Mouse (Mus musculus) kidney, adult 2 months (tissue): Measurements from ENCODE around the gene Scgb1a1. TPM values are rescaled to one million over a fixed set of nuclear protein-coding genes. Genes with fewer than 3 reads are reported as not detected.

ENCODE experiments used
- DNase-seq: peaks from one replicate; pipeline ENCODE4 v3.0.0; 2021
- H3K27ac ChIP-seq: fragments of 200-500 bp; 2 replicates; pipeline ENCODE4 v1.5.1; 2012; ENCODE audit warnings: low read depth, low read length, control low read depth, inconsistent platforms; ENCODE audit not compliant: insufficient read depth
- H3K27me3 ChIP-seq: fragments of 200-500 bp; replicated peaks from 2 replicates; pipeline ENCODE4 v1.6.1; 2012; ENCODE audit warnings: mild to moderate bottlenecking, moderate library complexity, low read length, inconsistent platforms; ENCODE audit not compliant: control insufficient read depth, insufficient read depth
- H3K36me3 ChIP-seq: fragments of 200-500 bp; 2 replicates; pipeline ENCODE4 v1.6.1; 2012; ENCODE audit warnings: mild to moderate bottlenecking, moderate library complexity, low read length, inconsistent platforms; ENCODE audit not compliant: control insufficient read depth, insufficient read depth
- H3K4me1 ChIP-seq: fragments of 200-500 bp; 2 replicates; pipeline ENCODE4 v1.6.1; 2011; ENCODE audit warnings: low read length; ENCODE audit not compliant: control insufficient read depth, insufficient read depth
- H3K4me3 ChIP-seq: fragments of 200-500 bp; 2 replicates; pipeline ENCODE4 v1.5.1; 2011; ENCODE audit warnings: mild to moderate bottlenecking, low read depth, low read length, control low read depth; ENCODE audit not compliant: insufficient read depth
- CTCF ChIP-seq: fragments of 200-500 bp; conservative IDR thresholded peaks from 2 replicates; pipeline ENCODE4 v1.5.1; 2011; ENCODE audit warnings: low read depth, mild to moderate bottlenecking, control low read depth, low read length, moderate library complexity, mixed read lengths; ENCODE audit not compliant: insufficient read depth, insufficient read length
- POLR2A ChIP-seq: fragments of 200-500 bp; IDR thresholded peaks from one replicate; pipeline ENCODE4 v1.6.1; 2011; ENCODE audit warnings: low read depth, low read length, control low read depth
- WGBS: fragments of 180-500 bp; shearing (Covaris S2); methylation state at CpG from one replicate; pipeline ENCODE4 v1.1.7; 2018; 5-methylcytosine and 5-hydroxymethylcytosine counted together
- polyA plus RNA-seq: library from polyadenylated mRNA; depleted of rRNA; stranded (reverse); fragments of >200 nt; gene quantifications from 2 replicates; pipeline ENCODE4 v1.2.3, GENCODE M21; 2012

The Scgb1a1 gene
- polyA plus RNA-seq, 1 experiment, result 0.22 TPM

DNA sequence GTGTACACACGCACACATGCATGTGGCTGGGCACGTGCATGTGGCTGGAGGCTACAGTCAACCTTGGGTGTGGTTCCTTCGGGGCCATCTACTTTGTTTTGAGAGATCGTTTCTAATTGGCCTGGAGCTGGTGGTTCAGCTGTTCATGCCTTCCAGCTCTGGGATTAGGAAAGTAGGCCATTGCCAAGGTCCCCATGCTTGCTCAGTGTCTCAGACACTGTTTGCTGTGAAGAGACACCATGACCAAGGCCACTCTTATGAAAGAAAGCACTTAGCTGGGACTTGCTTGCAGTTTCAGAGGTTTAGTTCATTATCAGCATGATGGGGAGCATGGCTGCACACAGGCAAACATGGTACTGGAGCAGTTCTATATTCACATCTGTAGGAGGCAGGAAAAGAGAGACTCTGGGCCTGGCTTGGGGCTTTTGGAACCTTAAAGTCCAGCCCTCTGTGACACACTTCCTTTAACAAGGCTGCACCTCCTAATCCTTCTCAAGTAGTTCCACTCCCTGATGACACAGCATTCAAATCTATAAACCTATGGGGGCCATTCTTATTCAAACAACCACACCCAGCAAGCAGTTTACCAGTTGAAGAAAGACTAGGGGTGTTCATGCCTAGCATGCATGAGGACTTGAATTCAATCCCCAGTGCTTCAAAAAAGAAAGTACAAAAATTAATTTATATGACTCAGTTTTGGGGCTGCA lies 38.6 kb downstream of the Scgb1a1 start:
- TF ChIP-seq CTCF (no peak), POLR2A (no peak)
- H3K4me3 ChIP-seq, result no peak overlapping the region
- peaks cover 11% of the 10 kb centered on the region; the same call in 1 of the 2 replicates for H3K4me1 ChIP-seq
- no peak overlapping the region for H3K27ac ChIP-seq
- no peak for DNase-seq
- H3K36me3 ChIP-seq, result no peaks in the 10 kb centered on the region
- no peaks in the 10 kb centered on the region for H3K27me3 ChIP-seq
- 96% methylated on average over 4 of the region's 4 CpGs for WGBS

DNA sequence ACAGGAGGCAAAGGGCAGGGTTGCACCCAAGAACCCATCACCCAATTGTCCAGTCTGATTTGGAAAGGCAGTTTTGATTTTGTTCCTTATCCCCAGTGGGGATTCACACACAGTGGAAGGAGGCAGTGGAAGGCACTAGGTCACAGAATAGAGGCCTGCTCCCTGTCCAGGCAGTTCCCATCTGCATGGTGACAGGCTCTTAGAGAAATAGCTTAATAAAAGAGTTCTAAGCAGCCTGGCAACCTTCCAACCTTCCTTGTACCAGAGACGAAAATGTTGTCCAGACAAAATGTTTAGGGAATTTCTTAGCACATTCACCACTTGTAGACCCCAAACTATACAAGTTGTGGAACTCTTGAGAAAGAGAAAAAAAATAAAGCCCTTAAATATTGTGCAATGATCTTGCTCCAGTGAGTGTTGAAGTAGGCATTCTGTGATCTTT lies 39.8 kb downstream of the Scgb1a1 start:
- Histone ChIP-seq H3K27ac (no peak overlapping the region), H3K27me3 (no peaks in the 10 kb centered on the region), H3K4me1 (peaks cover 11% of the 10 kb centered on the region; the same call in 1 of the 2 replicates), H3K4me3 (no peak overlapping the region), H3K36me3 (no peaks in the 10 kb centered on the region)
- TF ChIP-seq POLR2A (no peak), CTCF (no peak)
- DNase-seq, result peak; percentile 59
- 15% methylated on average over 1 of the region's 1 CpGs for WGBS

DNA sequence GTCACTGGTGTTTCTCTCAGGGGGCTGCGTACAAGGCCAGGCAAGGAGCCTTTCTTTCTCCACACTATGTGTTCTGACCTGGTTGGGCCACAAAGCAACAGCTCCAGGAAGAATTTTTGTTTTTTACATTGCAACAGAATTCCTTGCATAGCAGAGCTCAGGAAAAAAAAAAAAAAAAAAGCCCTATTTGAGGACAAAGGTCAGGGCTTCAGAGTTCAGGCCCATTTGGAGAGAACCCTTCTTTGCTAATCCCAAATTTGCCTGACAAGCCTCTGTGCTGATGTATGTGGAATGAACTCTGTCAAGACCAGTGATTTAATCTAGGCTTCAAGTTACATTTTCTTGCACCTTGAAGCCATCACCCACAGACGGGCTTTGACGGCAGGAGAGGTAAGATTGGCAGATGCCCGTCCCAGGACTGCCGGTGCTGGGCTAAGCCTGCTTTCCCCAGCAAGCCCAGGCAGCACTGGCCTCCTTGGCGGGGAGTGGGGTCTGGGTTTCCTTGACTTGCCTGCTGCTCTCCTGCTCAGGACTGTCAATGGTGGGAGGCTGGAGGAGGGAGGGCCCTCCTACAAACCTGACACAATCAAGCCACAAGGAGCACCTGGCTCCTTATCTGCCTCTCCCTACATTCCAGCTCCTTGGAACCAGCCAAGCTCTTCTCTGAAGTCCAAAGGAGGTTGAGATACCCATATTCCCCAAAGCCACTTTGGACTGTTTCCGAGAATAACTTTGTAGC lies 40.4 kb downstream of the Scgb1a1 start:
- H3K4me3 ChIP-seq, result no peak overlapping the region
- H3K4me1 ChIP-seq, result peaks cover 11% of the 10 kb centered on the region; the same call in 1 of the 2 replicates
- H3K27ac ChIP-seq, result peak overlapping the region; percentile 47
- H3K27me3 ChIP-seq, result no peaks in the 10 kb centered on the region
- DNase-seq, result peak; percentile 41
- WGBS, result 55% methylated on average over 7 of the region's 7 CpGs
- H3K36me3 ChIP-seq, result no peaks in the 10 kb centered on the region
- TF ChIP-seq POLR2A (no peak), CTCF (no peak)

DNA sequence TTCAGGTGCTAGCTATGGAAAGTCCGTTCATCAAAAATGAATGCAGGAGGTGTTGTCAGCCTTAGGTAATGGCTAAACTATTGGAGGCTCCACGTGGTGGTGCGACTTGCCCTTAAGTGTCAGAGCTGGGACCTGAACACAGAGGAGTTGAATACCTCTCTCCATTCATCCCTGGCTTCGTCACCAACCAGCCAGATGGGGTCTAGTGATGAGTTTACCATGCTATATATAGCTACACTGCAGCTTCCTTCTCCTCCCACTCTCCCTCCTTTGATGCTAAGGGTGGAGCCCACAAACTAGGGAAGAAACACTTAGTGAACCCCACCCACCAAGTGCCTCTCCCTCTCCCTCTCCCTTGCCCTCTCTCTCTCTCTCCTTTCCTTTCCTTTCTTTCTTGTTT lies 43.5 kb downstream of the Scgb1a1 start:
- no peak overlapping the region for H3K4me3 ChIP-seq
- 68% methylated on average over 4 of the region's 4 CpGs for WGBS
- H3K27me3 ChIP-seq, result no peaks in the 10 kb centered on the region
- H3K36me3 ChIP-seq, result no peaks in the 10 kb centered on the region
- no peak for DNase-seq
- no peak overlapping the region for H3K27ac ChIP-seq
- peaks cover 15% of the 10 kb centered on the region; the same call in 1 of the 2 replicates for H3K4me1 ChIP-seq
- TF ChIP-seq POLR2A, result no peak
- no peak for TF ChIP-seq CTCF

DNA sequence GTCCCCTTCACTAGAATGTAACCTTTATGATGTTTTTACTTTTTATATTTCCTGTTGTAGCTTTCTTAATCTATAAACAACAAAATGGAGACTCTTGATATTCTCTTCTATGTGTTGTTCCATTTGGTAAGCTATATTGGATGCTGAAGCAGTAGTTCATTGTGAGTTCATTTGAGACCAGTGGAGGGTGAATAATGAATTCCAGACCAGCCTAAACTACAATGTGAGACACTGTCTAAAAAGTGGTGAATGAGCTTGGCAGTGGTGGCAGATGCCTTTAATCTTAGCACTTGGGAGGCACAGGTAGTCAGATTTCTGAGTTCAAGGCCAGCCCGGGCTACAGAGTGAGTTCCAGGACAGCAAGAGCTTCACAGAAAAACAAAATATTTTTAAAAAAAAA lies 44.6 kb downstream of the Scgb1a1 start:
- no peak overlapping the region for H3K4me3 ChIP-seq
- TF ChIP-seq CTCF (no peak), POLR2A (no peak)
- no peaks in the 10 kb centered on the region for H3K27me3 ChIP-seq
- H3K27ac ChIP-seq, result no peak overlapping the region
- WGBS, result 88% methylated on average over 1 of the region's 1 CpGs
- peaks cover 15% of the 10 kb centered on the region; the same call in 1 of the 2 replicates for H3K4me1 ChIP-seq
- no peaks in the 10 kb centered on the region for H3K36me3 ChIP-seq
- DNase-seq, result no peak

DNA sequence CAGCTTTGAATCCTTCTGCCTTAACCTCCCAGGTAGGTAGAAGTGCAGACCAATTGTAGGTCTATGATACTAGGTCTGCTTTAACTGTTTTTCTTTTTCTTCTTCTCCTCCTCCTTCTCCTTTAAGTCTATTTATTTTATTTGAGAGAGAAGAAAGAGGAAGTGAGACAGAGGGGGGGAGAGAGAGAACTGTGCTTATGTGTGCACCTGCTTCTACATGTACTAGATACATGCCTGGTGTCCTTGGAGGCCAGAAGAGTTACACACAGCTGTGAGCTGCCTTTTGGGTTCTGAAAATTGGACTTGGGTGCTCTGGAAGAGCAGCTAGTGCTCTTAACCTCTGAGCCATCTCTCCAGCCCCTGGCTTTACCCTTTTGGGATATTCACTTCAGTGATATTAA lies 46.7 kb downstream of the Scgb1a1 start:
- Histone ChIP-seq H3K27ac (no peak overlapping the region), H3K4me3 (no peak overlapping the region), H3K27me3 (no peaks in the 10 kb centered on the region), H3K36me3 (no peaks in the 10 kb centered on the region), H3K4me1 (0 out of 2 replicates have a peak, but pooled peaks cover 5% of the 10 kb centered on the region)
- TF ChIP-seq POLR2A, result no peak
- no peak for TF ChIP-seq CTCF
- no peak for DNase-seq

DNA sequence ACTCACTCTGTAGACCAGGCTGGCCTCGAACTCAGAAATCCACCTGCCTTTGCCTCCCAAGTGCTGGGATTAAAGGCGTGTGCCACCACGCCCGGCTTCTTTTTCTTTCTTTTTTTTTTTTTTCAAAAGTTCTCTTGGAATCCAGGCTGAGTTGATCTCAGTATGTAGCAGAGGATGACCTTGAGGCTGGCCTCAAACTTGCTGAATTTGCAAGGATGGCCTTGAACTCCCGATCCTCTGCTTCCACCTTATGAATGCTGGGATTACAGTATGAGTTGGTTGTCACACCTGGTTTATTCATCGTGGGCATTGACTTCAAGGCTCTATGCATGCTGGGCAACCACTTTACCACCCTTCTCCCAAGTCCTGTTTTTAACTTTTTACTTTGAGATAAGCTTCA lies 47.1 kb downstream of the Scgb1a1 start:
- no peaks in the 10 kb centered on the region for H3K27me3 ChIP-seq
- no peak for DNase-seq
- H3K4me3 ChIP-seq, result no peak overlapping the region
- H3K36me3 ChIP-seq, result no peaks in the 10 kb centered on the region
- WGBS, result 82% methylated on average over 6 of the region's 6 CpGs
- H3K27ac ChIP-seq, result no peak overlapping the region
- 0 out of 2 replicates have a peak, but pooled peaks cover 5% of the 10 kb centered on the region for H3K4me1 ChIP-seq
- TF ChIP-seq CTCF (no peak), POLR2A (no peak)
